Mouse (Mus musculus): ENCODE measurements around the gene Clec16a. TPM values are rescaled to one million over a fixed set of nuclear protein-coding genes. Genes with fewer than 3 reads are reported as not detected.

Gene Clec16a
- total RNA-seq, 2 experiments from 2014 or later, result 64.0 to 67.3 TPM

DNA sequence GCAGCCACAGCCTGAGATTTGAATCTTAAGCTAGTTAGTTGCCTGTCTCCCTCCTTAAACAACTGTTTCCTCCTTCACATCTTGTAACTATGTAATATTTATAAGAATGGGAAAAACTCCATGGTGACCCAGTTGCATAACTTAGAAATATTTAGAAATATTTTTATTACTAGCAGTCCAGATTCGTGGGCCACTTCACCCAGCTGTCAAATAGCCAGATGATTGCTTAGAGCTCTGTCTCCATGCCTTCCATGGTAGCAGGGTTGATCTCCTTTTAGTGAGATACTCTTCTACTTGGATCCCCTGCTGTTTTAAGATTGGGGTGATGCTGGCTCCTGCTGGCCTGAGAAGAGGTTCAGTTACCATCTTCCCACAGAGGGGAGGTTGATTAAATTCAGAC is 33.2 kb downstream of the Clec16a start:
- no peak for DNase-seq (ENCODE audit: low spot score)

DNA sequence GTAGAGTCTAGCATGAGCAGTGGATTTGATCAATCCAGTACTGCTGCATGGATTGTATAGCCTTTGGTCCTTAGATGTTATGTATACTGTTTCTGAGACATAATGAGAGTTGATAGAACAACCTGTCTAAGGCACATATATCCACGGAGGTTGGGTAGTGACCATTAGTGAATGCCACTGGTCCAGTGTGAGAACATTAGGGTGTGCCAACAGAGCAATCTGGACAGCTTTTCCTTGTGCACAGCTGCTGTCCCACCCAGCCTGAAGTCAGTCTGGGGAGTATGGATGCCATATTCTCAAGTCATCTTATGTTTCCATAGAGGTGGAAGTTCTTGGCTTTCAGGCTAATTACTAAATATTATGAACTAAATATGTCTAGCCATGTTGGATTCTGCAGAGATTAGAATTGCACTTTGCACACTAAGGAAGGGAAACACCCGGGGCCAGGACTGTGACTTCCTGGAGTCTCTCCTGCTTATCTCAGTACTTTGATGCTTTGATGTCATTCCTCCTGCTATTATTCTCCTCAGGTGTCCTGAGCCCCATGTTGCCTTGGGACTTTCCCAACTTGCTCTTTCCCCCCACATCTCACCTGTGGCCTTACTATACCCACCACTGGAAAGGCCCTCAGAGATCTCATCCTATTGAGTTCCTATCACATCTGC is 36.2 kb downstream of the Clec16a start:
- DNase-seq (ENCODE audit: low spot score), result no peak

GRCm38 (mm10) chr16:10585165-10585564 is 40.0 kb downstream of the Clec16a start:
- DNase-seq (ENCODE audit: low spot score), result no peak

DNA sequence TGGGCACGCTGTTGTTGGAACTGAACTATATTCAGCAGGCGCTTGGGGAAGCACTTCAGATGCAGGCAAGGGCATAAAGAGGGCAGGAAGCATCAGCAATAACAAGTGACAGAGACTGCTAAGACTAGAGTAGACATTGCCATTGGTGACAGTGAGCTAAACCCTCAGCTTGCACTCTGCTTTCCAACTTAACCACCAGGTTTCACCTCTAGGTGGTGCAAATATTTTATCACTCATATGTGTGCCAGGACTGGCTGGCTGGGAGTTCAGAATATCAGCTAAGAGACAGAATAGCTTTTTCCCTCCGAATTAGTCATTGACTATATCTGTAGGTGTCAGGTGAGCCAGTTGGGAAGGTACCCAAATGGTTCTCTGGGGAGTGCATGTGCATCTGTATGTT is 41.4 kb downstream of the Clec16a start:
- DNase-seq (ENCODE audit: low spot score), result no peak

- DNase-seq (ENCODE audit: low spot score), result no peak
Observed at GRCm38 (mm10) chr16:10599888-10600740, 55.0 kb downstream of the Clec16a start.

DNA sequence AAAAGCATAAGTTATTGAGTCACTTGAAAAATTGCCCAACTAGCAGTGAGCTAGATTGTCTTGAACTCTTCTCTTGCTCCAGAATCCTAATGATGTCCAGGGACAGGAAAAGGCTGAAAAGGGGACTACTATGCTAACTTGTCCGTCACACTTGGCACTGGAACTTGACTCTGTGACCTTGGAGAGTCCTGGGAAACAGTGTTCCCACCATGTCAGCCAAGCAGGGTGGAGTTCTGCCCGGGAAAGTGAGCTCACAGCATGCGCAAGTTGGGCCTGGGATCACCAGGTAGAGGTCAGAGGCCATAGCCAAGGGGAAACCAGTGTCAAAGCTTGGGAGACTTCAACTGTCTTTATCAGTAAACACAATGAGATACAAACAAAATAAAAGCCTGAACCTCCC is 62.7 kb downstream of the Clec16a start:
- peak; percentile 48 for DNase-seq (ENCODE audit: low spot score)

DNA sequence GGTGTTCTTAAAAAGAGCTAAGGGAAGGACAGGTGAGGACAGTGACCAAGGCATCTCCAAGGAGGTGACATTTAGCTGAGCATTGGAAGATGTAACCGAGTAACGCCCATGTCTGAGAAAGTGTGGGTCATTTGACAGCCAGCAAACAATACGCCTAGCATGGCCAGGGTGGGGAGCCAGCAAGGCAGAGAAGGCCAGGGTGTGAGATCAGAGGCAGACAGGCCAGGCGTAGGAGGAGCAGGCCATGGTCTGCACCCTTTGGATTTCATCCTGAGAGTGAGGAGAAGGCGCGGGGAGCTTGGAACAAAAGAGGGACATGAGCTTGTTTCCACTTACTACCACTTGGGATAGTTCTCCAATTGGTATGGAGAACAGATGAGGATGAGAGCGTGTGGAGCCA is 64.8 kb downstream of the Clec16a start:
- DNase-seq (ENCODE audit: low spot score), result peak; percentile 65

GRCm38 (mm10) chr16:10610801-10611200 is 65.7 kb downstream of the Clec16a start:
- peak; percentile 62 for DNase-seq (ENCODE audit: low spot score)

GRCm38 (mm10) chr16:10611306-10611705 is 66.2 kb downstream of the Clec16a start:
- DNase-seq (ENCODE audit: low spot score), result peak; percentile 42

DNA sequence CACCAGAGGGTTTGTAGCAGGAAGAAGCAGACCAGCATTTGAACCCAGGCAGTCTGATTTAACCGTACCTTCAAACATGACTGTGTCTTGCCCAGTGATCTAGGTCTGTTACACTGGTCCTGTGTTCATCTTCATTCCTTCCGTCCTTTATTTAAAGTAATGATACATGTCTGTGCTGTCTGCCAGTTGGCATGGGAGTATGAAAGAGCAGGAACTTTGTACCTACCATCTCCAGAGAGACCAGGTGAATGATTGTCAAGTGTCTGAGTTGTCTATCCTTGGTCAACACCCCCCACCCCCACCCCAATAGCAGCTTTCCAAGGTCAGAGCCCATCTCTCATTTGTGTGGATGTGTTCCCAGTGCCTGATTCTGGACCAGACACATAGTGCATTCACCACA is 68.9 kb downstream of the Clec16a start:
- DNase-seq (ENCODE audit: low spot score), result no peak

DNA sequence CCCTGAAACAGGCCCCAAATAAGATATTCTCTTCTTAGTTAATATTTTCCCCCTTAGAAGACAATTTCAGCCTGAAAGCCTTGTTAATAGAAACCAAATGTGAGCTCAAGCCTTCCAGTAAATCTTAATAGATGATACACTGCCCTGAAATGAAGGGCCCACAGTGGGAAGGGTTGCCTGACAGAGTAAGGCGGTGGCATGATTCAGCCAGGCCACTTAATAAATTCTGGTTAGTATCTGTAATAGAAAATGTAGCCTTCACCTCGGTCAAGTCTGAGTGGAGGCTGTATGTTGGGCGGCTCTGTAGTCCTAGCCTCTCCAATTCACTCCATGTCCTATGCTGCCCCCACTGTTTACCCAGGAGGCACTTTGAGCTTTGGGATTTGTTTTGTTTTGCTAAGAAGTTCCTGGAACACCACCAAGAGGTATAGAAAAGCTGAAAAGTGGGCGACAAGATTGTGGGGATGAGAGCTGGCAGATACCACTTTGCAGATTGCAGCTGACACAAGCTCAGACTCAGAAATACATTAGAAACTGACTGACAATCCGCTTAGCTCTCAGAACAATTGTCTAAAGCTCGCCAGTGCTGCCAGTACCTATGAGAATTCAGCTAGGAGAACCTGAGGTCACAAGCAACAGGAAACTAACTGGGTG is 75.9 kb downstream of the Clec16a start:
- no peak for DNase-seq (ENCODE audit: low spot score)

- no peak for DNase-seq (ENCODE audit: low spot score)
Observed at GRCm38 (mm10) chr16:10621710-10622109, 76.6 kb downstream of the Clec16a start.

DNA sequence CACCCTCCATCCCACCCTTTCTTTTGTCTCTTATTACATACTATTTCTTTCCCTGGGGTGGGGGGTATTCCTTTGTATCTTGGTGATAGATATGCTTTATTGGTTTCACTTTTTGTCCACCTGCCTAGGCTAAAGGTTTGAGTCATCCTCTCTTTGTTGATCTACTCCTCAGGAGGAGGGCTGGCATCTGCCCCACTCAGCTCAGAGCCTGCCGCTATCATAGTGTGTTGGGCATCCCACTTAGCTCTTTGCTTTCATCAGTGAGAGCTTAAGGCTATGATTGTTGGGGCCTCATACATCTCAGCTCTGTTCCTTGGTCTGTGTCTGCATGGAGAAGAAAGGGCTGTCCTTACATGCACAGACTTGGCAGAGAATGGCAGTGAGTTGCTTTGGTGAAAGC is 81.0 kb downstream of the Clec16a start:
- no peak for DNase-seq (ENCODE audit: low spot score)

- no peak for DNase-seq (ENCODE audit: low spot score)
Observed at GRCm38 (mm10) chr16:10627136-10627668, 82.1 kb downstream of the Clec16a start.

- no peak for DNase-seq (ENCODE audit: low spot score)
Observed at GRCm38 (mm10) chr16:10628030-10628555, 83.0 kb downstream of the Clec16a start.

GRCm38 (mm10) chr16:10628960-10629359 is 83.8 kb downstream of the Clec16a start:
- DNase-seq (ENCODE audit: low spot score), result peak; percentile 51

- no peak for DNase-seq (ENCODE audit: low spot score)
Observed at GRCm38 (mm10) chr16:10629361-10629760, 84.2 kb downstream of the Clec16a start.

DNA sequence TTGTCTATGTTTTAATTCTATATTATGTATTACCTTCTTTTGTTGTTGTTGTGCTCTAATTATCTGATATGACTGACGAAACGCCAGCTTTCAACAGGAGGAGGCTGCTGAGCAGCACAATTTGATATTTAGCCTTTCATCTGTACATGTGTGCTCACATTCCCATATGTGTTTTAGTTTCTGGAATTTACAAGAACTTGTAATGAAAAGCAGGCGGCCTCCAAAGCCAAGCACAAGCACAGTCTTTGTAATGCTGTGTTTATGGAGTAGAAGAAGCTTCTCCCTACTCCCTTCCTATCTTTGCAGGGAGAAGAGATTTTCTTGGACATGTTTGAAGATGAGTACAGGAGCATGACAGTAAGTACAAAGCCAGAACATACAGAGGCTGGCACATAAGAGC is 89.8 kb downstream of the Clec16a start:
- DNase-seq (ENCODE audit: low spot score), result no peak

DNA sequence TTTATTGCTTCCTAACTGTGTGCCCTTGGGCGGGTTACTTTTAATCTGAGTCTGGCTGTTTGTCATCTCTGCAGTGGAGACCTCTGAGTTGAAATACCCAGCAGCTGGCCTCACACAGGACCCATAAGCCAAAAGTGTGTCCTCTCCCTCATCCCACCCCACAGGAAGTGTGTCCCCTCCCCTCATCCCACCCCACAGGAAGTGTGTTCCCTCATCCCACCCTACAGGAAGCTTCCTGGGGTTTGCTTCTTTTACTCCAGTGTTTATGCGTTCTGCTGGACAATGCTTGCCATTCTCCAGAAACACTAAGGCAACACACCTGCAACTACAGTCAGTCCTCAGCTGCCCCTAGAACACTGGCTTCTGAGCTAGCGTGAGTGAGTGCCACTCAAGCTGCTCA is 92.8 kb downstream of the Clec16a start:
- DNase-seq (ENCODE audit: low spot score), result no peak

DNA sequence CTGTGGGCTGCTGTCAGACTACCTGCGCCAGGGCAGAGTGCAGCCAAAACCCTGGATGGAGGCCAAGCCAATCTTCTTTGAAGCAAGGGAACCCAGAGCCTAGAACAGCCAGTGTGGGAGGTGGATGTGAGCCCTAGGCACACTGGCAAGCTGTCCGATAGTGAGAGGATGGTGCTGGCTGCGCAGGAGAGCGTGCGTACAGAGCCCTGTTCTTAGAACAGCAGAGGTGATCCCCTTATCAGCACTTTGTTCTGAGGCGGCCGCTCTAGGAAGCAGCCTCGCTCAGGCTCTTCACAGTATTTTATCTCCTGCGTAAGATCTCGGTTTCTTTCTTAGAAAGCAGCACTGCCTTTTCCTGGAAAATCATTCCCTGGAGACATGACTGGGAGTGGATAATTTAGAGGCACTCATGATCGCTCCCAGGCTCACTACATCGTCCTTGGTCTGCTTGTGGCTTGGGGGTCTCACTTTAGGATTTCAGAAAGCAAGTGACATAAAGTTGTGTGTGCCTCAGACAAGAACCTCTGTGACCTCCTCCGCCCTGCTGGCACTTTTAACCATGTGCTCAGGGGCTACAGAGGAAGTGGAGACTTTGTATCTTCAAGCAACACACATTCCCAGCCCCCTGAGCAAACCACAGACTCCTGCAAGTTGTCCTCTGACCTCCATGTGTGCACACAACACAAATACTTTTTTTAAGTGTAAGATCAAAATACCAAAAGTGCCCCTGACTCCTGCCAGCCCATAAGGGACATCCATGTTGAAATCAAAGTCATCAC is 94.2 kb downstream of the Clec16a start:
- DNase-seq (ENCODE audit: low spot score), result no peak

- DNase-seq (ENCODE audit: low spot score), result peak; percentile 74
Observed at GRCm38 (mm10) chr16:10640041-10640440, 94.9 kb downstream of the Clec16a start.

Data from gastrocnemius, adult 18-20 months (tissue).